Mouse (Mus musculus): ENCODE data around the gene Cdadc1.

The Cdadc1 gene

DNA sequence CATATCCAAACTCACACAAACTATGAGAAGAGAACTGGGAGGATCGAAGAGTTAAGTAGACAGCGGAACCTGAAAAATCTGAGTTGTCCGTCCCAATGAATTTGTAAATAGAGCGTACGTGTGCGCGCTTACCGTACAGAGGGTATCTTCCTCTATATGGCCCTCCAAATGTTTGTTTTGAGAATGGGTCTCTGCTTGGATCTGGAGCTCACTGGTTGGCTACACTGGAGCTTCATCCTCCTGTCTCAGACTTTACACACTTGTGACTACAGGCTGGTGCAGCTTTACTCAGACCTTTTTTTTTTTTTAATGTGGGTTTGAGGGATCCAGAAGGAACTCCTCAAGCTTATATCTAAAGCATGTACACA lies 485 bp upstream of the Cdadc1 start:
- Histone ChIP-seq H3K36me3 (ENCODE audit: insufficient read depth, low read length) (peaks cover 14% of the 10 kb centered on the region), H3K4me3 (replicated peaks; ENCODE audit: low read length) (peak overlapping the region; percentile 93), H3K9me3 (ENCODE audit: low read length) (no peaks in the 10 kb centered on the region), H3K4me1 (replicated peaks; ENCODE audit: low read depth, low read length) (peaks cover 14% of the 10 kb centered on the region), H3K27me3 (ENCODE audit: insufficient read depth, low read length) (no peaks in the 10 kb centered on the region)
- TF ChIP-seq CTCF (conservative IDR thresholded peaks at IDR 0.05; ENCODE audit: low read length) = no peak
- TF ChIP-seq POU5F1 (IDR thresholded peaks at IDR 0.05; ENCODE audit: borderline replicate concordance, low read length) = no peak
- TF ChIP-seq NANOG (IDR thresholded peaks at IDR 0.05; ENCODE audit: borderline replicate concordance, low read length) = no peak

DNA sequence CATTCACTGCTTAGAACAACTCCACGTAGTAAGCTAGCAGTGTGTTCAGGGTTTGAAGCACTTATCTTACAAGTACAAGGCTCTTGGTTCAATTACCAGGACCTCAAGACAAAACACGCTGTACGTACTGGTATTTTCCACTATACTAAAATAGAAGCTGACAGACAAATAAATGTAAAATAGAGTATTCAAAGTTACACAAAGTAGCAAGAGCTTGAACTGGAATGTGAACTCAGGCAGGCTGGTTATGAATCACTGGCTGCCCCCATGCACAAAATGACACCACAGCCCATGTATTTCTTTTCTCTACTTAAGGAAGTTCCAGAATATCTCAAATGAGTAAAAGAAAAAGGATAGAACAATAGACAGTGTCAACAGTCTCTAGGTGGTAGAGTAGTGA lies 2.8 kb downstream of the Cdadc1 start:
- H3K27me3 ChIP-seq (ENCODE audit: insufficient read depth, low read length) = no peaks in the 10 kb centered on the region
- H3K36me3 ChIP-seq (ENCODE audit: insufficient read depth, low read length) = peaks cover 37% of the 10 kb centered on the region
- H3K4me3 ChIP-seq (replicated peaks; ENCODE audit: low read length) = no peak overlapping the region
- peaks cover 30% of the 10 kb centered on the region for H3K4me1 ChIP-seq (replicated peaks; ENCODE audit: low read depth, low read length)
- no peaks in the 10 kb centered on the region for H3K9me3 ChIP-seq (ENCODE audit: low read length)
- TF ChIP-seq POU5F1 (IDR thresholded peaks at IDR 0.05; ENCODE audit: borderline replicate concordance, low read length) (no peak), CTCF (conservative IDR thresholded peaks at IDR 0.05; ENCODE audit: low read length) (no peak), NANOG (IDR thresholded peaks at IDR 0.05; ENCODE audit: borderline replicate concordance, low read length) (no peak)

DNA sequence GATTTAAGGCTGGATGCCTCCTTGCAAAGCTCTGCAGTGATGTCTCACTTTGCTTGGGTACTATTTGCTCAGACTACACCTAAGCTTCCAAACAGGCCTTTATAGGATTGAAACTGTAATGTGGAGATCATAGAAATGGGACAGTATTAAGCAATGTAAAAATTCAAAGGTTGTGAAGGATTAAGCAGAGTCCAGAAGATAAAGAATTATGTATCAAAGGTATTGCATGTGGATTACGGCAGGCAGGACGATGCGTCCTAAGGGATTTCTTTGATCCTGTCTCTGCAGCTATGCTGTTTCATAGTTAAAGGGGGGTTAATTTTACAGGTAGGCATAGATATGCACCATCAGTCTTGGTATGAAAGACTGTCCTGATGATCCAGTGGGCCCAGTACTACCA lies 5.2 kb downstream of the Cdadc1 start:
- no peak for TF ChIP-seq POU5F1 (IDR thresholded peaks at IDR 0.05; ENCODE audit: borderline replicate concordance, low read length)
- no peak for TF ChIP-seq NANOG (IDR thresholded peaks at IDR 0.05; ENCODE audit: borderline replicate concordance, low read length)
- no peak for TF ChIP-seq CTCF (conservative IDR thresholded peaks at IDR 0.05; ENCODE audit: low read length)
- Histone ChIP-seq H3K4me1 (replicated peaks; ENCODE audit: low read depth, low read length) (peaks cover 25% of the 10 kb centered on the region), H3K9me3 (ENCODE audit: low read length) (no peaks in the 10 kb centered on the region), H3K36me3 (ENCODE audit: insufficient read depth, low read length) (peaks cover 59% of the 10 kb centered on the region), H3K27me3 (ENCODE audit: insufficient read depth, low read length) (no peaks in the 10 kb centered on the region), H3K4me3 (replicated peaks; ENCODE audit: low read length) (no peak overlapping the region)

DNA sequence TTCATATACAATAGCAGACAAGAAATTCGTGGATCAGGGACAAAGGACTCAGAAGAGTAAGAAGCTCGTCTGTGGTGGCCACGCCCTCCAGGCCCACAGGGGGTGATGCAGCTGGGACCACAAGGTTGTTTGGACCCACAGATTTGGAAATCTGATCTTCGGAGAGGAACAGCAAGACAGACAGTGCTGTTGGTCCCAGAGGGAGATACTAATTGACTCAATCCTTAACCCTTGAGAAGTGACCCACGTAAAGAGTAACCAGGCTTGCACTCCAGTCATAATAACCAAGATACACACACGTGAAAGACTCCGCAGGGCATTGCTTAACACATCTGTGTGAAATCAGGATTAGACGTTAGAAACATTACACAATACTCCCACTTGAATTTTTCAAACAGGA lies 5.9 kb downstream of the Cdadc1 start:
- H3K9me3 ChIP-seq (ENCODE audit: low read length) = no peaks in the 10 kb centered on the region
- no peak overlapping the region for H3K4me3 ChIP-seq (replicated peaks; ENCODE audit: low read length)
- peaks cover 61% of the 10 kb centered on the region for H3K36me3 ChIP-seq (ENCODE audit: insufficient read depth, low read length)
- no peak for TF ChIP-seq CTCF (conservative IDR thresholded peaks at IDR 0.05; ENCODE audit: low read length)
- no peak for TF ChIP-seq POU5F1 (IDR thresholded peaks at IDR 0.05; ENCODE audit: borderline replicate concordance, low read length)
- no peak for TF ChIP-seq NANOG (IDR thresholded peaks at IDR 0.05; ENCODE audit: borderline replicate concordance, low read length)
- peaks cover 21% of the 10 kb centered on the region for H3K4me1 ChIP-seq (replicated peaks; ENCODE audit: low read depth, low read length)
- no peaks in the 10 kb centered on the region for H3K27me3 ChIP-seq (ENCODE audit: insufficient read depth, low read length)

DNA sequence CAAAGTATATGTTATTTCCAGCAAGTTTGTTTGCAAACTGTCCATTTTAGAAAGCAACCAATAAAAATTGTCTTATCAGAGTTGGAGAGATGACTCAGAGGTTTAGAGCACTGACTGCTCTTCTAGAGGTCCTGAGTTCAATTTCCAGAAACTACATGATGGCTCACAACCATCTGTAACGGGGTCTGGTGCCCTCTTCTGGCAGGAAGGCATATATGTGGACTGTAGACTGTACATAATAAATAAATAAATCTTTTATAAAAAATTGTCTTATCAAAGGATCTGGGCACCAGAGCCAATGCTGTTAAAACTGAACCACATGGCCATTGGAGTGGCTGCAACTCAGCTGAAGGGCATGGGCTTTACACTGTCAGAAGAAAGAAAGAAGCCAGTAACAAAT lies 7.1 kb downstream of the Cdadc1 start:
- Histone ChIP-seq H3K27me3 (ENCODE audit: insufficient read depth, low read length) (no peaks in the 10 kb centered on the region), H3K9me3 (ENCODE audit: low read length) (no peaks in the 10 kb centered on the region), H3K4me3 (replicated peaks; ENCODE audit: low read length) (no peak overlapping the region), H3K36me3 (ENCODE audit: insufficient read depth, low read length) (peaks cover 70% of the 10 kb centered on the region), H3K4me1 (replicated peaks; ENCODE audit: low read depth, low read length) (peaks cover 16% of the 10 kb centered on the region)
- TF ChIP-seq CTCF (conservative IDR thresholded peaks at IDR 0.05; ENCODE audit: low read length) (peak; percentile 31), NANOG (IDR thresholded peaks at IDR 0.05; ENCODE audit: borderline replicate concordance, low read length) (no peak)

DNA sequence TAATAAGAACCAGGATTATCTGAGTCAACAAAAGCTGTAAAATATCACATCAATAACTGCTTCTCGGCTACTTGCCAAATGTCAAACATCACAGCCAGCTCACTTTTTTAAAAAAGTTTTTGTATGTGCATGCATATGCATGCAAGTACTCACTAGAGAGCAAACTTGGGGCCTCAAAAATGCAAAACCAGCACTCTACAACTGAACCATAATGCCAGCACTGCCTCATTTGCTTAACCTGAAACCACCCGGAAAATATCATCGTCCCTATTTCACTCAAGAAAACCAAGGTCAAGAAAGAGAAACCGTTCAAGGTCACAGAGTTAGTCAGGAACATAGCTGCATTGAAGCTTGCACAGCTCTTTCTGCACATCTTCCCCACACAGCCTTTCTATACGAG lies 21.4 kb downstream of the Cdadc1 start:
- H3K4me3 ChIP-seq (replicated peaks; ENCODE audit: low read length) = no peak overlapping the region
- no peaks in the 10 kb centered on the region for H3K4me1 ChIP-seq (replicated peaks; ENCODE audit: low read depth, low read length)
- peaks cover 41% of the 10 kb centered on the region for H3K36me3 ChIP-seq (ENCODE audit: insufficient read depth, low read length)
- no peaks in the 10 kb centered on the region for H3K27me3 ChIP-seq (ENCODE audit: insufficient read depth, low read length)
- H3K9me3 ChIP-seq (ENCODE audit: low read length) = no peaks in the 10 kb centered on the region
- TF ChIP-seq CTCF (conservative IDR thresholded peaks at IDR 0.05; ENCODE audit: low read length) = no peak
- no peak for TF ChIP-seq POU5F1 (IDR thresholded peaks at IDR 0.05; ENCODE audit: borderline replicate concordance, low read length)

DNA sequence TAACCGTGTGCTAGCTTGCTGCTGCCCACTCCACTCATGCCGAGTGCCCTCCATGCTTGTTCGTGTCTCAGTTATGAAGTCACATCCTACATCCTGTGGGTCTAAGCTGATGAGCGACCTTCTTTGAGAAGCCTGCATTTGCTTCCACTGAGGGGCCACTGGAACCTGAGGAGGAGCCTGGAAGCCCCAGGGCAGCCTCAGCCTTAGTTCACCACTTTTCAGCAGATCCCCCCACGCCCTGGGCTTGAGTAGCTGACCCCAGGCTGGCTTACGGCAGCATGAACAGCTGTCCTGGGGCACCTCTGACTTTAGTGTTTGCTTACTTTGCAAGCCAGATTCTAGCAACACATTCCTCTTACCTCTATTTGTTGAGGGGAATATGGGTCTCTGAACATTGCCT lies 31.0 kb downstream of the Cdadc1 start:
- no peaks in the 10 kb centered on the region for H3K27me3 ChIP-seq (ENCODE audit: insufficient read depth, low read length)
- H3K36me3 ChIP-seq (ENCODE audit: insufficient read depth, low read length) = peaks cover 25% of the 10 kb centered on the region
- no peak overlapping the region for H3K4me3 ChIP-seq (replicated peaks; ENCODE audit: low read length)
- TF ChIP-seq CTCF (conservative IDR thresholded peaks at IDR 0.05; ENCODE audit: low read length) = no peak
- no peak for TF ChIP-seq NANOG (IDR thresholded peaks at IDR 0.05; ENCODE audit: borderline replicate concordance, low read length)
- no peak for TF ChIP-seq POU5F1 (IDR thresholded peaks at IDR 0.05; ENCODE audit: borderline replicate concordance, low read length)
- H3K4me1 ChIP-seq (replicated peaks; ENCODE audit: low read depth, low read length) = no peaks in the 10 kb centered on the region
- no peaks in the 10 kb centered on the region for H3K9me3 ChIP-seq (ENCODE audit: low read length)

DNA sequence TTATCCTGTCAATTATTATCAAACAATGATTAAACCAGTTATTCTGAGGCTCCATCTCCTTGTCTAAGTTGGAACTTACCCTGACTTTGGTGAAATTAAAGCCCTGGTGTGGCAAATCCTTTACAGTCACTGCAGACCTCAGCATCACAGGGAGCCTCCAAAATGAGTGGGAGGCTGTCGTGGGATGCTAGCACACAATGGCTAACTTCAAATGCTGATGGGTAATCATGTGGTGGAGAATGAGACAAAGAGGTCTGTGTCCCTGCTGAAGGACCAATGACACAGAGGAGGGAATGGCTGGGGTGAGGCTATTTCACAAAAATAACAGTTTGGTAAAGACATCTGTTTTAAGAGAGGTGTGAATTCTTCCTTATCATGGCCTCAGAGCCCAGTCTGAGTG lies 39.9 kb downstream of the Cdadc1 start:
- H3K4me1 ChIP-seq (replicated peaks; ENCODE audit: low read depth, low read length) = peaks cover 54% of the 10 kb centered on the region
- TF ChIP-seq POU5F1 (IDR thresholded peaks at IDR 0.05; ENCODE audit: borderline replicate concordance, low read length) (no peak), CTCF (conservative IDR thresholded peaks at IDR 0.05; ENCODE audit: low read length) (no peak), NANOG (IDR thresholded peaks at IDR 0.05; ENCODE audit: borderline replicate concordance, low read length) (no peak)

DNA sequence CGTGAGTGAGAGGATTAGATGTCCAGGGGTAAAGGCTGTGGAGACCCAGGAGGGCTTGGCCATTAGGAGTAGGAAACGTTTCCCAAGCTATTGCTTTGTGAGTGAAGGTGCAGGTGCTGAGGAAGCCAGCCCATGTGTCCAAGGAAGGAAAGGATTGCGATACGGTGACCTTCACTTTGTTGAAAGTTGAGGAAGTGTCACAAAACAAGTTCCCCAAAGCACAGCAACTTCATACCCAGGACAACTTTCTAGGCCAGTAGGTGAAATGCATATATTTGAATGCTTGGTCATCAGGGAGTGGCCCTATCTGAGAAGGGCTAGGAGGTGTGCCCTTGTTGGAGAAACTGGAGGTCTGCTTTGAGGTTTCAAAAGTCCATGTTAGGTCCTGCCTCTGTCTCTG lies 40.7 kb downstream of the Cdadc1 start:
- Histone ChIP-seq H3K4me3 (replicated peaks; ENCODE audit: low read length) (no peak overlapping the region), H3K9me3 (ENCODE audit: low read length) (no peaks in the 10 kb centered on the region), H3K36me3 (ENCODE audit: insufficient read depth, low read length) (no peaks in the 10 kb centered on the region), H3K27me3 (ENCODE audit: insufficient read depth, low read length) (0 out of 2 replicates have a peak, but pooled peaks cover 3% of the 10 kb centered on the region), H3K4me1 (replicated peaks; ENCODE audit: low read depth, low read length) (peaks cover 54% of the 10 kb centered on the region)
- no peak for TF ChIP-seq POU5F1 (IDR thresholded peaks at IDR 0.05; ENCODE audit: borderline replicate concordance, low read length)
- TF ChIP-seq CTCF (conservative IDR thresholded peaks at IDR 0.05; ENCODE audit: low read length) = no peak
- TF ChIP-seq NANOG (IDR thresholded peaks at IDR 0.05; ENCODE audit: borderline replicate concordance, low read length) = no peak

More for the DNA sequence above, 39.9 kb downstream of the Cdadc1 start:
- Histone ChIP-seq H3K27me3 (ENCODE audit: insufficient read depth, low read length) (0 out of 2 replicates have a peak, but pooled peaks cover 3% of the 10 kb centered on the region), H3K9me3 (ENCODE audit: low read length) (no peaks in the 10 kb centered on the region), H3K4me3 (replicated peaks; ENCODE audit: low read length) (no peak overlapping the region), H3K36me3 (ENCODE audit: insufficient read depth, low read length) (no peaks in the 10 kb centered on the region)
